9 mouse cellular contexts compared by ENCODE assay signal in the genomic region with DNA sequence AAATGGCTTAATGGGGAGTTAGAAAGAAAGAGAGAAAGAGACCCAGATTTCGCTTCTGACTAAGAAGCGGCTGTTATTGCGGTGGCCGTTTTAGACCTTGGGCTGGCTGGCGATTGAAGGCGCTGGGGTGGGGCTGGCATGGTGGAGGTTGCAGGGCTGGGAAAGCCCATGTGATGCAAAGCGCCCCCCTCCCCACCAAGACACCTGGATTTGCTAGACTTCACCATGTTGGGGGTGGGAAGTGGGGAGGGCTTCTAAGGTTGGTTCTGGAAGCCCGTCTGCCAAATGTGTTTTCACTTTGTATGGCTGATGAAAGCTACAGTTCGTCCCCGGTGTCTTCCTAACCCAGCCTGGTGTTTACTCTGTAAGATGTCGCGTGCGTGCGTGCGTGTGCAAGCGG. TPM values are rescaled to one million over a fixed set of nuclear protein-coding genes. Genes with fewer than 3 reads are reported as not detected.
DNase-seq lines count a peak whose midpoint lies in the region; ATAC-seq and TF ChIP-seq lines count a peak whose summit lies in the region.
"Had no signal": no experiment of that assay in that cellular context is flagged by ENCODE, and none has a peak within 500 bp of the region (broad histone marks: within the 10 kb centered on the region; RNA-seq: fewer than 3 reads in every experiment).

No protein-coding gene starts in this region.

- peak overlapping the region; percentile 88 for H3K4me2 ChIP-seq in embryonic facial prominence, embryonic 15.5 days (replicated peaks)
- H3K4me2 ChIP-seq in limb, embryonic 14.5 days (replicated peaks; ENCODE audit: low read depth, low read length, severe bottlenecking): peak overlapping the region; percentile 84
- H3K4me2 ChIP-seq: liver, embryonic 15.5 days had no signal

- no peaks in the 10 kb centered on the region for H3K36me3 ChIP-seq in E14TG2a.4 (ENCODE audit: insufficient read depth, low read length)
- H3K36me3 ChIP-seq in embryonic facial prominence, embryonic 15.5 days: no peaks in the 10 kb centered on the region
- H3K36me3 ChIP-seq in limb, embryonic 14.5 days (ENCODE audit: control insufficient read depth, insufficient read depth, low read length): no peaks in the 10 kb centered on the region
- H3K36me3 ChIP-seq: liver, embryonic 15.5 days had no signal

- peak overlapping the region; percentile 52 for H3K4me3 ChIP-seq in gastrocnemius, adult 2 months
- peak overlapping the region; percentile 86 for H3K4me3 ChIP-seq in E14TG2a.4 (replicated peaks; ENCODE audit: low read length)
- peak overlapping the region; percentile 79 for H3K4me3 ChIP-seq in embryonic facial prominence, embryonic 15.5 days (replicated peaks)
- peak overlapping the region; percentile 77 for H3K4me3 ChIP-seq in limb, embryonic 14.5 days (replicated peaks; ENCODE audit: low read length)
- H3K4me3 ChIP-seq: liver, embryonic 15.5 days had no signal

- peaks cover 28% of the 10 kb centered on the region for H3K4me1 ChIP-seq in E14TG2a.4 (replicated peaks; ENCODE audit: low read depth, low read length)
- peaks cover 39% of the 10 kb centered on the region for H3K4me1 ChIP-seq in embryonic facial prominence, embryonic 15.5 days
- peaks cover 20% of the 10 kb centered on the region for H3K4me1 ChIP-seq in limb, embryonic 14.5 days (ENCODE audit: control insufficient read depth, insufficient read depth, low read length)
- H3K4me1 ChIP-seq: liver, embryonic 15.5 days had no signal

- peaks cover 7% of the 10 kb centered on the region for H3K9me3 ChIP-seq in E14TG2a.4 (ENCODE audit: low read length)
- H3K9me3 ChIP-seq in embryonic facial prominence, embryonic 15.5 days (replicated peaks): no peaks in the 10 kb centered on the region
- no peaks in the 10 kb centered on the region; the same call in 1 of the 2 replicates for H3K9me3 ChIP-seq in limb, embryonic 14.5 days (ENCODE audit: control insufficient read depth, low read length)
- H3K9me3 ChIP-seq: liver, embryonic 15.5 days had no signal

- DNase-seq in gastrocnemius, adult 2 months: no peak
- no peak for DNase-seq in gastrocnemius, postnatal 10 days
- no peak for DNase-seq in limb, embryonic 14.5 days (ENCODE audit: low spot score)
- DNase-seq in thymus, postnatal 10 days (ENCODE audit: low spot score in 2 of 2): no peak
- DNase-seq in gastrocnemius, postnatal 14 days: no peak
- DNase-seq in right cerebral cortex, postnatal 4 days: no peak

- TF ChIP-seq POLR2A in limb, embryonic 14.5 days (IDR thresholded peaks at IDR 0.05; ENCODE audit: borderline replicate concordance, extremely low read depth, insufficient read depth, insufficient read length): no peak

- under 1% methylated on average over 16 of the region's 16 CpGs for WGBS in embryonic facial prominence, embryonic 15.5 days
- WGBS in limb, embryonic 14.5 days: 1% methylated on average over 16 of the region's 16 CpGs

- intact Hi-C loops in gastrocnemius, adult 2 months (cut with DNase I): no loop called here
- intact Hi-C loops in gastrocnemius, postnatal 14 days (cut with DNase I; ENCODE audit: low total_unique reads): no loop called here

- ATAC-seq in embryonic facial prominence, embryonic 15.5 days (ENCODE audit: insufficient number of reproducible peaks, low FRiP score, low TSS enrichment, low read depth): no peak
- no peak for ATAC-seq in limb, embryonic 14.5 days (ENCODE audit: low FRiP score, low read depth)

- peak overlapping the region; percentile 44 for H3K9ac ChIP-seq in embryonic facial prominence, embryonic 15.5 days
- H3K9ac ChIP-seq in limb, embryonic 14.5 days (ENCODE audit: low read depth, low read length, severe bottlenecking): peak overlapping the region; percentile 72
- H3K9ac ChIP-seq: liver, embryonic 15.5 days had no signal

- H3K27ac ChIP-seq in gastrocnemius, adult 2 months: no peak overlapping the region
- H3K27ac ChIP-seq in embryonic facial prominence, embryonic 15.5 days (replicated peaks): no peak overlapping the region
- H3K27ac ChIP-seq in limb, embryonic 14.5 days (replicated peaks; ENCODE audit: low read depth, low read length): no peak overlapping the region
- H3K27ac ChIP-seq: liver, embryonic 15.5 days had no signal

- H3K27me3 ChIP-seq in E14TG2a.4 (ENCODE audit: insufficient read depth, low read length): peaks cover 89% of the 10 kb centered on the region
- peaks cover 24% of the 10 kb centered on the region for H3K27me3 ChIP-seq in embryonic facial prominence, embryonic 15.5 days
- H3K27me3 ChIP-seq in limb, embryonic 14.5 days (ENCODE audit: control insufficient read depth, insufficient read depth, low read length): peaks cover 9% of the 10 kb centered on the region; the same call in 1 of the 2 replicates

- no peak for TF ChIP-seq CTCF in gastrocnemius, adult 2 months (IDR thresholded peaks at IDR 0.05)
- no peak for TF ChIP-seq CTCF in E14TG2a.4 (conservative IDR thresholded peaks at IDR 0.05; ENCODE audit: low read length)

RNA-seq across cellular contexts. Expression of a gene that starts 1.6 kb away (rescaled TPM):
- total RNA-seq in gastrocnemius, adult 2 months (2021): under 1 TPM in 1 of 2 experiments, not detected in 1; 0.17 TPM
- total RNA-seq in gastrocnemius, postnatal 10 days (2021): under 1 TPM; 0.68 to 0.97 TPM
- 28.5 and 33.0 TPM in 2 replicates for polyA plus RNA-seq in embryonic facial prominence, embryonic 15.5 days (2015; fragmentation: Nextera tagmentation; extraction: Ambion mirVana)
- 27.2 and 29.4 TPM in 2 replicates for polyA plus RNA-seq in limb, embryonic 14.5 days (2012; rRNA removed)
- polyA plus RNA-seq in limb, embryonic 14.5 days (2014; fragmentation: Nextera tagmentation; extraction: Ambion mirVana): 33.2 and 40.4 TPM in 2 replicates
- under 1 TPM; 0.11 to 0.43 TPM for total RNA-seq in gastrocnemius, postnatal 14 days (2021)
